Mouse (Mus musculus): ENCODE results near the gene Olfr1512. TPM values are rescaled to one million over a fixed set of nuclear protein-coding genes. Genes with fewer than 3 reads are reported as not detected.
"Not testable (repeated sequence)": the region's sequence is repeated elsewhere in the genome, so short reads cannot be mapped to it uniquely, and the experiment has no call there.

Gene Olfr1512
- not detected in 2 replicates for polyA plus RNA-seq (2016; fragmentation: Nextera tagmentation; extraction: Ambion mirVana)

DNA sequence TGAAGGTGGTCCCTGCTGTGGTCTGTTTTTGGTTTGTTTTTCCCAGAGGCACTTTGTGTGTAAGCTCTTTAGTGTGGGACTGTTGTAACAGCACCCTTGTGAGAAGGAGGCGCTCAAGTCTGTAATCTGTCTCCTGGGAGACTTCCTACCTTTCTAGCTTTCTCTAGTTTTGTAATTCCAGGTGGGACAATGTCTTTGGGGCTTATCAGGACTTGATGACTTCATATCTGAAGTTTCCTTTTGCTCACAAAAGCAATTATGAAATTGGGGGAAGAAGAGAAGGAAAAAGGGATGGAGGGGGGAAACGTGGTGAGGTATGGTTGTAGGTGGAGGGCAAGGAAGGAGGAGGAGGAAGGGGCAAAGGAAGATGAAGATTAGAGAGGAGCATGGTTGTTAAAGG, at the start of gene Olfr1512:
Gene Olfr1512, minus strand, starts transcription at position 101 of the 400 bp plus-strand sequence.
- Histone ChIP-seq H3K4me3 (no peak within 1 kb of the TSS), H3K4me1 (no peaks in the 10 kb centered on the region), H3K4me2 (no peak within 1 kb of the TSS), H3K27ac (no peak within 1 kb of the TSS), H3K27me3 (replicated peaks) (no peaks in the 10 kb centered on the region), H3K36me3 (no peaks in the 10 kb centered on the region), H3K9ac (no peak within 1 kb of the TSS), H3K9me3 (replicated peaks) (no peaks in the 10 kb centered on the region)
- no peak for ATAC-seq
- 55% methylated on average over 2 of the region's 2 CpGs for WGBS (ENCODE audit: insufficient replicate concordance)

- no peak for ATAC-seq
Observed at GRCm38 (mm10) chr14:52427686-52428085, 48.7 kb upstream of the Olfr1512 start.

DNA sequence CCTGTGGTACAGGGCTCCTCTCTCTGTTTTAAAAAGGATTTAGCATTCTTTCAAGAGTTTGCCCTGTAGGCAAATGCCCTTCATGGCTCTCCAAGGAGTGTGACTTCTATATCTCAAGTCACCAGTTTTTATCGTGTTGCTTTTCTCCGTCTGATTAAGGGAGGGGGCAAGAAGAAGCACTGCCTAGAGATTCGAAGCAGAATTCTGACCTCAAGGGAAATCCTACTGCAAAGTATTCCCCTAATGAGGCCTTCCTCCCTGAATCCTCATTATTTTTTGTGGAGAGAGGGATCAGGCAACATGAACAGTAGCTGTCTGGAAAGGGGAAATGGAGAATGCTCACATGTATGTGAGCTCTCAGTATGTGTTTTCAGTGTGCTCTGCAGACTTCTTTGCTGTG, 35.3 kb upstream of the Olfr1512 start, which contains the start of gene Olfr1510:
Gene Olfr1510, minus strand, starts transcription at position 101 of the 400 bp plus-strand sequence.
- WGBS (ENCODE audit: insufficient replicate concordance): 64% methylated on average over 3 of the region's 3 CpGs
- no peak for ATAC-seq

More at GRCm38 (mm10) chr14:52427686-52428085, 48.7 kb upstream of the Olfr1512 start:
- Histone ChIP-seq H3K9me3 (replicated peaks) (no peaks in the 10 kb centered on the region), H3K36me3 (no peaks in the 10 kb centered on the region), H3K4me1 (no peaks in the 10 kb centered on the region), H3K4me3 (no peak overlapping the region), H3K9ac (no peak overlapping the region), H3K27me3 (replicated peaks) (no peaks in the 10 kb centered on the region), H3K27ac (no peak overlapping the region), H3K4me2 (no peak overlapping the region)
- WGBS (ENCODE audit: insufficient replicate concordance): 70% methylated on average over 1 of the region's 1 CpGs

DNA sequence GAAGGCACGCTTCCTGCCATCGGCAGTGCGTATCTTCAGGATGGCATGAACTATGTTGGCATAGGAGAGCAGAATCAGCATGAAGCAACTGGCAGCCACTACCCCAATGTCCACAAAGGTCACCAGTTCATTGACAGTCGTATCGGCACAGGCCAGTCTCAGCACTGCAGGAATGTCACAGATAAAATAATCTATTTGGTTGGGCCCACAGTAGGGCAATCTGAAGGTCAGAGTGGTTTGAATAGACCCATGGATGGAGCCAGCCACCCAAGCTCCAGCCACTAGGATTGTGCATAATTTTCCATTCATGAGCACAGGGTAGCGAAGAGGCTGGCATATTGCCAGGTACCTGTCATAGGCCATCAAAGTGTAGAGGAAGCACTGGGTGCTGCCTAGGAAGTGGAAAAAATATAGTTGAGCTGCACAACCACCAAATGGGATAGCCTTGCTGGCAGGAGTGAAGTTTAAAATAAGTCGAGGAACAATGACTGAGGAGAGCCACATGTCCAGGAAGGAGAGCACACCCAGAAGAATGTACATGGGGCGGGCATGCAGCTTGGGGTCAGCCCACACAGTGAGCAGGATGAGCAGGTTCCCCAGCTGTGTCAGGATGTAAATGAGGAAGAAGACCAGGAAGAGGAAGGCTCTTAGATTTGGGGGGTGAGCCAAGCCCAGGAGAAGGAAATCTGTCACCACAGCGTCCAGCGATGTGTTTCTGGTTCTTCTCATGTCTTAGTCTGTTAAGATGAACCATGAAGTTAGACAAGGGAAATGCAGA, 31.4 kb upstream of the Olfr1512 start:
- not testable (repeated sequence) for H3K27ac ChIP-seq; H3K9ac ChIP-seq; H3K36me3 ChIP-seq; H3K4me2 ChIP-seq; H3K27me3 ChIP-seq (replicated peaks); H3K9me3 ChIP-seq (replicated peaks); H3K4me3 ChIP-seq; ATAC-seq; H3K4me1 ChIP-seq
- WGBS (ENCODE audit: insufficient replicate concordance): 53% methylated on average over 7 of the region's 10 CpGs

More for the DNA sequence above, 35.3 kb upstream of the Olfr1512 start, which contains the start of gene Olfr1510:
- H3K27me3 ChIP-seq (replicated peaks): no peaks in the 10 kb centered on the region
- no peak within 1 kb of the TSS for H3K27ac ChIP-seq
- no peaks in the 10 kb centered on the region for H3K9me3 ChIP-seq (replicated peaks)
- no peak within 1 kb of the TSS for H3K9ac ChIP-seq
- H3K4me2 ChIP-seq: no peak within 1 kb of the TSS
- no peaks in the 10 kb centered on the region for H3K4me1 ChIP-seq
- H3K4me3 ChIP-seq: no peak within 1 kb of the TSS
- H3K36me3 ChIP-seq: no peaks in the 10 kb centered on the region

GRCm38 (mm10) chr14:52397279-52397678, 18.3 kb upstream of the Olfr1512 start, which contains the start of gene Olfr1511:
TSS of gene Olfr1511 (minus strand) at chr14:52397379.
- H3K4me2 ChIP-seq: no peak within 1 kb of the TSS
- no peak within 1 kb of the TSS for H3K27ac ChIP-seq
- 55% methylated on average over 4 of the region's 4 CpGs for WGBS (ENCODE audit: insufficient replicate concordance)
- no peaks in the 10 kb centered on the region for H3K9me3 ChIP-seq (replicated peaks)
- H3K4me3 ChIP-seq: no peak within 1 kb of the TSS
- no peaks in the 10 kb centered on the region for H3K27me3 ChIP-seq (replicated peaks)
- no peak for ATAC-seq
- no peaks in the 10 kb centered on the region for H3K36me3 ChIP-seq
- no peaks in the 10 kb centered on the region for H3K4me1 ChIP-seq
- H3K9ac ChIP-seq: no peak within 1 kb of the TSS

DNA sequence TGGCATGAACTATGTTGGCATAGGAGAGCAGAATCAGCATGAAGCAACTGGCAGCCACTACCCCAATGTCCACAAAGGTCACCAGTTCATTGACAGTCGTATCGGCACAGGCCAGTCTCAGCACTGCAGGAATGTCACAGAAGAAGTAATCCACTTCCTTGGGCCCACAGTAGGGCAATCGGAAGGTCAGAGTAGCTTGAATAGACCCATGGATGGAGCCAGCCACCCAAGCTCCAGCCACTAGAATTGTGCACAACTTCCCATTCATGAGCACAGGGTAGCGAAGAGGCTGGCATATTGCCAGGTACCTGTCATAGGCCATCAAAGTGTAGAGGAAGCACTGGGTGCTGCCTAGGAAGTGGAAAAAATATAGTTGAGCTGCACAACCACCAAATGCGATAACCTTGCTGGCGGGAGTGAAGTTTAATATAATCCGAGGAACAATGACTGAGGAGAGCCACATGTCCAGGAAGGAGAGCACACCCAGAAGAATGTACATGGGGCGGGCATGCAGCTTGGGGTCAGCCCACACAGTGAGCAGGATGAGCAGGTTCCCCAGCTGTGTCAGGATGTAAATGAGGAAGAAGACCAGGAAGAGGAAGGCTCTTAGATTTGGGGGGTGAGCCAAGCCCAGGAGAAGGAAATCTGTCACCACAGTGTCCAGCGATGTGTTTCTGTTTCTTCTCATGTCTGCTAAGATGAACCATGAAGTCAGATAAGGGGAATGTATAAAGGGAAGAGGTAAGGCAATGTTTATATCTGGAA, 11.3 kb upstream of the Olfr1512 start:
- not testable (repeated sequence) for H3K4me2 ChIP-seq; H3K27ac ChIP-seq; H3K27me3 ChIP-seq (replicated peaks); H3K9me3 ChIP-seq (replicated peaks); H3K4me3 ChIP-seq; H3K4me1 ChIP-seq; H3K36me3 ChIP-seq; H3K9ac ChIP-seq; ATAC-seq
- 65% methylated on average over 9 of the region's 9 CpGs for WGBS (ENCODE audit: insufficient replicate concordance)

- no peaks in the 10 kb centered on the region for H3K9me3 ChIP-seq (replicated peaks)
- no peak for ATAC-seq
- H3K4me1 ChIP-seq: no peaks in the 10 kb centered on the region
- H3K9ac ChIP-seq: no peak overlapping the region
- H3K4me2 ChIP-seq: no peak overlapping the region
- no peak overlapping the region for H3K27ac ChIP-seq
- no peaks in the 10 kb centered on the region for H3K36me3 ChIP-seq
- H3K27me3 ChIP-seq (replicated peaks): no peaks in the 10 kb centered on the region
- no peak overlapping the region for H3K4me3 ChIP-seq
- 76% methylated on average over 3 of the region's 3 CpGs for WGBS (ENCODE audit: insufficient replicate concordance)
Observed at GRCm38 (mm10) chr14:52368741-52369140, 10.2 kb downstream of the Olfr1512 start.

DNA sequence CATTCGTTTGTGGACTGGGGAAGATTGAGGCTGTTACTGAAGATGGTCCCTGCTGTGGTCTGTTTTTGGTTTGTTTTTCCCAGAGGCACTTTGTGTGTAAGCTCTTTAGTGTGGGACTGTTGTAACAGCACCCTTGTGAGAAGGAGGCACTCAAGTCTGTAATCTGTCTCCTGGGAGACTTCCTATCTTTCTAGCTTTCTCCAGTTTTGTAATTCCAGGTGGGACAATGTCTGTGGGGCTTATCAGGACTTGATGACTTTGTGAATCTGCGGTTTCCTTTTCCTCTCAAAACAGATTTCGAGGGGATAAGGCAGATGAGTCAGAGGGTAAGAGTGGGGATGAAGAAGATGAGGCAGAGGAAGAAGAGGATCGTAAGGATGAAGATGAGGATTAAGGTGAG, 22.7 kb downstream of the Olfr1512 start, which contains the start of gene Olfr1513:
Gene Olfr1513, minus strand, starts transcription at position 101 of the 400 bp plus-strand sequence.
- Histone ChIP-seq H3K9me3 (replicated peaks) (no peaks in the 10 kb centered on the region), H3K27me3 (replicated peaks) (no peaks in the 10 kb centered on the region), H3K9ac (no peak within 1 kb of the TSS), H3K27ac (no peak within 1 kb of the TSS), H3K4me1 (no peaks in the 10 kb centered on the region), H3K4me3 (no peak within 1 kb of the TSS), H3K36me3 (no peaks in the 10 kb centered on the region), H3K4me2 (no peak within 1 kb of the TSS)
- 44% methylated on average over 4 of the region's 4 CpGs for WGBS (ENCODE audit: insufficient replicate concordance)
- ATAC-seq: no peak

GRCm38 (mm10) chr14:52339512-52339852, 39.5 kb downstream of the Olfr1512 start:
- Histone ChIP-seq H3K9ac (no peak overlapping the region), H3K9me3 (replicated peaks) (no peaks in the 10 kb centered on the region), H3K4me2 (no peak overlapping the region), H3K27me3 (replicated peaks) (peaks cover 17% of the 10 kb centered on the region), H3K4me3 (no peak overlapping the region), H3K27ac (no peak overlapping the region), H3K4me1 (peaks cover 8% of the 10 kb centered on the region), H3K36me3 (no peaks in the 10 kb centered on the region)
- WGBS (ENCODE audit: insufficient replicate concordance): 54% methylated on average over 6 of the region's 6 CpGs
- ATAC-seq: no peak

DNA sequence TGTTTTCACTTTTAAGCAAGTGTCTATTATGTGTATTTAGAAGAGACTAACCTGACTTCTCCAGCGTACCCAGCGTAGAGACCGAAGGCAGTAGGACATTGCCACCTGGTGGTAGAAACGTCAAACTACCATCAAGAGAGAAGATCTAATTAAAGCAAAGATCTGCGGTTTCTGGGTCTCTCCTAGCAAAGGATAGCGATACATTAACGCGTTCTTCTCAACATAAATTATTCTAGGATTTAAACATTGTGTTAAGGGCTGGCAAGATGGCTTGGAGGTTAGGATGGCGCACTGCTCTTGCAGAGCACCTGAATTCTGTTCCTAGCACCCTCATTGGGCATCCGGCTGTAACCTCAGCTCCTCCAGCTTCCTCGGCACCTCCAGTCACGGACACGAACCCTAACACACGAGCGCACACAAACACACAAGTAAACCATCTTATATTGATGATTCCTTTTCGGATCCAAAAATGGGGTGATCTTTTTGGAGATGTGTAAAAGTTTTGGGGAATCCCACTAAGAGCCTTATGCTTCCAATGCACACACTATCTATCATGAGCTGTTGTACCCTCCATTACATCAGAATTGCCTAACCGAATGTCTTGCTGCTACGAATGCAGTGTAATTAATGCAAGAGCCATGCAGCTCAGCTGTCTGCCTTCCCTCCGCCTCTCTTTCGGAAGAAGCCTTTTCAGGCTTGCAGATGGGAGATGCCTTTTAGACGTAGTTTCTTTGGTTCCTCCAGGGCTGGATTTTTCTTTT, 40.0 kb downstream of the Olfr1512 start:
- no peak overlapping the region for H3K4me3 ChIP-seq
- no peak overlapping the region for H3K4me2 ChIP-seq
- ATAC-seq: no peak
- H3K9ac ChIP-seq: no peak overlapping the region
- 23% methylated on average over 21 of the region's 21 CpGs for WGBS (ENCODE audit: insufficient replicate concordance)
- H3K36me3 ChIP-seq: no peaks in the 10 kb centered on the region
- H3K9me3 ChIP-seq (replicated peaks): no peaks in the 10 kb centered on the region
- H3K4me1 ChIP-seq: peaks cover 8% of the 10 kb centered on the region
- H3K27ac ChIP-seq: no peak overlapping the region
- peaks cover 18% of the 10 kb centered on the region for H3K27me3 ChIP-seq (replicated peaks)

- no peak overlapping the region for H3K4me2 ChIP-seq
- H3K27ac ChIP-seq: no peak overlapping the region
- WGBS (ENCODE audit: insufficient replicate concordance): 83% methylated on average over 3 of the region's 3 CpGs
- no peak overlapping the region for H3K4me3 ChIP-seq
- no peak for ATAC-seq
- no peaks in the 10 kb centered on the region; the same call in 1 of the 2 replicates for H3K4me1 ChIP-seq
- peaks cover 59% of the 10 kb centered on the region for H3K27me3 ChIP-seq (replicated peaks)
- no peak overlapping the region for H3K9ac ChIP-seq
- no peaks in the 10 kb centered on the region for H3K36me3 ChIP-seq
- H3K9me3 ChIP-seq (replicated peaks): no peaks in the 10 kb centered on the region
Observed at GRCm38 (mm10) chr14:52332171-52332570, 46.8 kb downstream of the Olfr1512 start.

Measured in liver, embryonic 12.5 days (tissue).